Mouse (Mus musculus) ES-E14 (cell line): ENCODE data around the gene Fyn.

Experiments
- CHD2 ChIP-seq: IDR thresholded peaks from 2 replicates; pipeline ENCODE4 v1.6.1; 2014; ENCODE audit warnings: mild to moderate bottlenecking, low read depth, low read length, inconsistent platforms
- ZC3H11A ChIP-seq: IDR thresholded peaks from 2 replicates; pipeline ENCODE4 v1.6.1; 2012; ENCODE audit warnings: low read depth, mild to moderate bottlenecking, inconsistent platforms, low read length, borderline replicate concordance
- ZNF384 ChIP-seq: IDR thresholded peaks from 2 replicates; pipeline ENCODE4 v1.6.1; 2012; ENCODE audit warnings: low read depth, low read length, inconsistent platforms

- TF ChIP-seq ZNF384 (no peak), CHD2 (no peak), ZC3H11A (no peak)
Measured at GRCm38 (mm10) chr10:39522857-39523614, 154.4 kb downstream of the Fyn start.
